Mouse (Mus musculus): Measurements from ENCODE around the gene Mcoln2.

Mcoln2 gene

DNA sequence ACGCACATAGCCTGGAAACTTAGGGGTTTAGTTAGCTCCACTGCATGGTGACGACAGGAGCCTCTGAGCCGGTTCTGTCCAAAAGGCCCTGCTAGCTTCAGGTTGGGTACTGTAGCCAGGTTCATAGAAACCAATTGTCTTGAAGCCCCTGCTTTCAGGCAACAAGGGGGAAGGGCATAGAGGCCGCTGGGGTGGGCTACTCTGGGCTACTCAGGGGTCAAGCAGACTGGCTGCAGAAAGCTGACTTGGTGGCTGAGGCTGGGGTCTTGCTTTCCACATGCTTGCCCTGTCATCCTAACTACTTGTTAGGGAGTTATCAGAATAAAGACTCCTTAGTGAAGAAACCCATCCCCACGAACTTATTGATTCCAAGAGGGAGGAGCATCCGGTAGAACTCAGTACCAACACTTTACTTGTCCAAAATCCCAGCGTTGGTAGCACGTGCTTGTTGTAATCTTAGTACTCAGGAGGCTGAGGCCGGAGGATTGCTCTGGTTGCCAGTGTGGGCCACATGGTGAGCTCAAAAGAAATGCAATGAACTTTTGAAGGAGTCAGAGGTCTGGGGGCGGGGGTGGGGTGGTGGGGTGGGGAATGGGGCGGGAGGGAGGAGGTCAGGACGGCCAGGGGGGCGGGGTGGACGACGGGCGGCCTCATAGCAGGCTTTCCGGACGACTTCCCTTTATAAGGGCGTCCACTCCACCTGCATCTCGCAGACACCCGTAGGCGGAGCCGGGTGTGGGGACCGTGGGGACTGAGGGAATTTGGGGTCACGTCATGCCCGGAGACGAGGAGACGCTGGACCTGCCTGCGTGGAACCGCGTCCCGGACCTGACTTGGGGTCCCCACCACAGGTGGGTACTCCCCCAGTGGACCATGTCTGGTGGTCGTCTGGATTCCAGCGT is at the start of gene Mcoln2:
Gene Mcoln2, plus strand, starts transcription at position 678 of the 902 bp plus-strand sequence.
- in situ Hi-C loops (cut with MboI): no loop called here

DNA sequence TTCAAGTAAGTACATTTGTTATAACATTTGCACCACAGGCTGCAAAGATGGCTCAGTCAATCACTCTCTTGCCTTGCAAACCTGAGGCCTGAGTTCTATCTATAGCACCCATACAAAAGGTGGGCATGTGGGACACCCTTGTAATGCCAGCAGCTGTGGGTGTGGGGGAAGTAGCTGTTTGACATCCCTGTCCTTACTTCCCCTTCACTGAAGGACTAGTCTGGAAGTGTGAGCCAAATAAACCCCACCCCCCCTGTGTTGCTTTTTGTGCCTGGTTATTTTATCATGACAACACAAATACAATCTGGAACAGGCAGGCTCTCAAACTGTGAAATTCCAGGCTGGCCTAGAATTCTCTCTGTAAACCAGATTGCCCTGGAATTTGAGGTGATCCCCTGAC is 49.7 kb upstream of the Mcoln2 start:
- in situ Hi-C loops (cut with MboI): no loop called here

DNA sequence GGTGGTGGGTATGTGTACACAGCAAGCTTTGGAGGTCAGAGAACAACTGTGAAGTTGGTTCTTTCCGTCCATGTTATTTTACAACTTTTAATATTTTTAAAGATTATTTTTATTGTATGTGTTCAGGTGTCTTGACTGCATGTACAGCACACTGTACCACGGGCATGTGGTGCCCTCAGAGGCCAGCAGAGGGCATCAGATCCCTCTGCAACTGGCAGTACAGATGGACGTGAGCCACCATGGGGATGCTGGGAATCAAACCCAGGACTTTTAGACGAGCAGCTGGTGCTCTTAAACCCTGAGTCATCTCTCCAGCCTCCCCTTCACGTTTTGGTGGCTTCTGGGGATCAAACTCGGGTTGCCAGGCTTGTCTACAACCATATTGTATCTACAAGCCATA is 47.6 kb upstream of the Mcoln2 start:
- in situ Hi-C loops (cut with MboI): no loop called here

DNA sequence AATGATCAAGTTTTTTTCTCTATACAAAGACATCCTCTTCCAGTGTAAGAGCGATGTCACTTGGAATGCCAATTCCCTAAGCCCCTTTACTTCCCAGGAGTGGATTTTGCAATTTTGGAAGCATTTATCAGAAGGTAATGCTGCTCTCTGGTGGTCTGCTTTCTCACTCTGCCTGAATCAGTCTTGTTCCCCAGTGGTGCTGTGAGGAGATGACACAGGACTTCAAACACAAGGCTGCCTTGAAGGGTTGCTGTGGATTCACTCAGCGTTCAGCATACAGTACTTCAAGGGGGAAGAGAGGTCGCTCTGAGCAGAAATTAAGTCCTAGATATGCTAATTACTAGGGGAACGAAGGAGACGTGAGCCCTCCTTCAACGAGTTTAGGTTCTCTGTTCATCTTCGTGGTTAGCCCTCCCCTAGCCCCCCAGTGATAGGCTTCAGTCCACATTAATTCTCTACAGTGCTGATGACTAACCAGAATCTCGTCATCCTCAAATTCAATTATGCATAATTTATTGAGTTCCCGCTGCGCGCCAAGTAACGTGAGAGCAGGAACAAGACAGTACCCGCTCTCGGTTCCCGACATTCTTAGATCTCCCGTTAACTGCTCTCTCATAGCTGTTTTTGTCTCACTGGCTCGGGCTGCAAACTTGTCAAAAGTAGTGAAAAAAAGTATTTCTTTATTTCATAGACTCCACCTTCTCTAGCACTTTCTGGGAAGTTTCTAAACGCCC is 42.4 kb upstream of the Mcoln2 start:
- in situ Hi-C loops (cut with MboI): no loop called here

DNA sequence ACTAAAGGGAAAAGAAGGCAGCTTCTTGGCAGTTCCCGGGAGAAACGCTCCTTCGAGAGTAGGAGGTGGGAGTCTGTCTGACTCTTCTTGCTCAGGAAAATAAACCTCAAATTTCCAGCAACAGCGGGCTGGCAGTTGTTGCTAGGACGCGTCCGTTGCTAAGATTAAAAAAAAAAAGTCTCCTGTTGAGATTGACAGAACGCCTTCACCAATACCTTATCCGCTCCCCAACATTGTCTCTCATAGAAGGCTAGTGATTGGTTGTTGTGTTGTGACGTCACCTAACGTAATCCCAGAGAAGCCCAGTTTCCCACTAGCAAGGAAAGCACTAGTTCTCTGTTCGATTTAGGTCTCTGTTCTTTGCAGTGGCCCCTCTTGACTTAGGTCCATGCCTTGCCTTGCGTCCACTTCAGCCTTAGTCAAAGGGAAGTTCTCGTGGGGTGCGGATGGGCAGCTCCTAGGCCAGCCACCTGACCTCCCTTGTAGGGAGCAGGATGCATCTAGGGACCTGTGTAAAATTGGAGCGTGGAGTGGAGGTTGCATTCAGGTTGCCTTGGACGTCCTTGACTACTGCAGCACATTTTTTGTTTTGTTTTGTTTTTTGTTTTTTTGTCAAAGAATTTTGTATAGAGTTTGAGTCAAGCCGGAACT is 41.6 kb upstream of the Mcoln2 start, which contains the start of gene Wdr63:
Gene Wdr63, minus strand, starts transcription at position 210 of the 651 bp plus-strand sequence.
- in situ Hi-C loops (cut with MboI): no loop called here

DNA sequence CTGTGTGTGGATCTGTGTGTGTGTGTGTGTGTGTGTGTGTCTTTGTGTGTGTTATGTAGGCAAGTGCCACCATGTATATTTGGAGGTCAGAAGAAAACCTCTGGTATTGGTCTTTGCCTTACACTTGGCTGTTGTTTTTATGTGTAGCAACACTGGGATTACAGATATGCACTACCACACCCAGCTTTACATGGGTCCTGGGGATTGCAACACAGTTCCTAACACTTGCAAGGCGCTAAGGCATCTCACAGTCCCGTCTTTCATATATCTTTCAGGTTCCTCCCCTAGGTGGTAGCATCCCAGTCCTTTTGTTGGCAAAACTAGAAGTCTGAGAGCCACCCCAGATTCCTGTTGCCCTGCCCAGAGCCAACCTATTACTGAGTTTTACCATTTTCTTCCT is 40.7 kb upstream of the Mcoln2 start:
- in situ Hi-C loops (cut with MboI): no loop called here

DNA sequence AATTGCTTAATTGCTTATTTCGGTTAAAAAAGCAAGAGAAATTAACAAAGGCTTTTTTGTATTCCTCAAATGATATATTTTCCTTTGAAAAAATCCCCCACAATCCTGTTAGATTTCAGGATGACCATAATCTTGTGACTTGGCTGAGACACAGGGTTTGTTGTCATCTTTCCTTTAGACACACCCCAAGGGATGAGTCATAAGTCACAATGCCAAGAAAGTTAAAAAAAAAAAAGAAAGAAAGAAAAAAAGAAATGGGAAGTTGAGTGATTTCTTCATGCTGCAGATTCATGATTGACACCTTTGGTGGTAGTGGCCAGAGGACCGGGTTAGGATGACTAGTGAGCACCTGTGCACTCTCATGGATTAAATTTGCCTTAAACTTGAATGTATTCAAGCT is 39.3 kb upstream of the Mcoln2 start:
- in situ Hi-C loops (cut with MboI): no loop called here

DNA sequence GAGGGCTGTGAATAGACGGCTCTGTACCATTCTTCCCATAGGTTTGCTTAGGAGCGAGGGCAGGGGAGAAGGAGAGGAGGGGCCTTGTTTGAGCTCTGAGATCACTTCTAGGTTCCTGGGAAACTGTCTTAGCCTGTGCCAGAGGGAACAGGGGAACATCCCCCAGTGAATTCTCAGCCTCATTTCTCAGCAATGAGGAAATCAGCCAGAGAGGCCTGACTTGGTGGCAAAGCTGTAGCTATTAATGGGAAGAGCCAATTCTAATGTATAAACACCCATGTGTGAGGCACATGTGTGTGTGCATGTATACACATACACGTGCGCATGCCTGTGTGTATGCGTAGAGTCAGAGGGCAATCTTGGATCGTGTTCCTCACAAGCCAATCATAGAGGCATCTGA is 38.7 kb upstream of the Mcoln2 start:
- in situ Hi-C loops (cut with MboI): no loop called here

DNA sequence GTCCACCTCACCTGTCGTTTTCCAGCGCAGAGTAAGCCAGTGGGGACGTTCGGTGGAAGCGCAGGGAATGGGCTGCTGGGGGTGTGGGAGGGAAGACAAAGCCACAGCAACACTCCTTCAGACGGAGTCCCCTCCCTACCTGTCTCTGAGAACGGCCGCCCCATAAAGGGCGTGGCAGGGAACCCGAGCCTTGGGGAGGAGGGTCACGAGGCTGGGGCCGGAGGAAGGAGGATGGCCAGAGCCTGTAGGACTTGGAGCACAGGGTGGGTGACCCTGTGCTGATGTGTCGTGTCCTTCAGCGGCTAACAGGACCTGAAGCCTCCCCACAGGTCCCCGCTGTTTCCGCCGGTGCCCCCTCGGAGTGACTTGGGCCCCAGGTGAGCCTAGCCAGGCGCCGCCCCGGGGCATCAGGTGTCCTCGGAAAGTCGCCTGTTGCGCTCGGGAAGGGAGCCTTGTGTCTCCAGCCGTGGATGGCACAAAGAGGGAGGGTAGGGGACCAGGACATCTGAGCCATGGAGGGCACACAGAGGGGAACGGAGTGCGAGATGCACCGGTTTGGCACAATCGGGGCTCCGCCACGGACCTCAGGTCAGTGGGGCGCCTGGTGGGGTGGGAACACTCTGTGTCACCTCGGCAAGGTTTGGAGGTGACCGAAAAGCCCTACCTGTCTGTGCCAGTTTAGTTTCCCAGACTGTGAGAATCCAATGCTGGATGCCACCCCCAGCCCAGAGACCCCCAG is 32.2 kb upstream of the Mcoln2 start, which contains the start of gene Mcoln3:
Gene Mcoln3, plus strand, starts transcription at position 193 of the 739 bp plus-strand sequence.
- in situ Hi-C loops (cut with MboI): no loop called here

DNA sequence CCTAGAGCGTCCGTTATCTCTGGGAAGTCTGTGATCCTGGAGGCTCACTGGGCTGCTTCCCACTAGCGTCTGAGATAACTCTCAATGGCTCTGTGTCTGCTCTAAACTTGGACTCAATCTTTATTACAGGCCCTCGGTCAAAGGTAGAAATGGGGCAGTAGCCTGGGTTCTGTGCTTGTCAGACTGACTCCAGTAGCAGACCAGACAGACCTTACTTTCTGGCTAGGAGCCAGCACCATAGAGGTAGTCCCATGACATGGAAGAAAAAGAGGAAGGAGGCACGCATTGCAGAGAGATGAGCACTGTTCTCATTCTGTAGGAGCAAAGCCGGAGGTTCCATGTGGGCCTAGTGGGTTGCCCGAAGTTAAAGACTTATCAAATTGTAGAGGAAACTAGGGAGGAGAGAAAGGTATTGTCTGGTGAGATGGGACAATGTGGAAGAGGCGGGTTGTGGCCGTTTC is 31.6 kb upstream of the Mcoln2 start:
- in situ Hi-C loops (cut with MboI): no loop called here

DNA sequence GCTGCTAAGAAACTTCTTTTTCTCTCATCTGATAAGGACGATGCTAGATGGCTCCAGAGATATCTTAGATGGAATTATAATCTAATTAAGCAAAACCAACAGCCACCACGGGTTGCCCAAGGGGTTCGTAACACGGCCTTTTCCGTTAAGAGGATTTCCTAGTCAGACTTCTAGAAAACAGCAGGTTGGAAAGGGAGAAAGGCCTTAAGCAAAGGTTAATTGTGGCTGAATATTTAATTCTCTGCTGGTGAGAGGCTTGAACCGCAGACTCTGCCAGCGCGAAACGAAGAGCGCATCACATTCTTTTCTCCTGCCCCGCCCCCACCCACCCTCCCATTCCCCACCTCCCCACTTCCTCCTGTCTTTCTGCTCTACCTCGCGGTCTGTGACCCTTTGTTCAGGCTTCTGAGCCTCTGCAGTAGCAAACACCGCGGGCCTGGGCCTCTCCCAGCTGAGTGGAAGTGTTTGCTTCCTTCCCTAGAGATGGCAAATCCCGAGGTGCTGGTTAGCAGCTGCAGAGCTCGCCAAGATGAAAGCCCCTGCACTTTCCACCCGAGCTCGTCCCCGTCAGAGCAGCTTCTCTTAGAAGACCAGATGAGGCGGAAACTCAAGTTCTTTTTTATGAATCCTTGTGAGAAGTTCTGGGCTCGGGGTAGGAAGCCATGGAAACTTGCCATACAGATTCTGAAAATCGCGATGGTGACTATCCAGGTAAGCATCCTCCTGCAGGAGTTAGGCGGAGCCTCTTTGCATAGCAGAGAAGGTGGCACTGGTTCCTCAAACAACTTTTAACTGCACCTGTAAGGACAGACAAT is 28.1 kb upstream of the Mcoln2 start:
- in situ Hi-C loops (cut with MboI): no loop called here

DNA sequence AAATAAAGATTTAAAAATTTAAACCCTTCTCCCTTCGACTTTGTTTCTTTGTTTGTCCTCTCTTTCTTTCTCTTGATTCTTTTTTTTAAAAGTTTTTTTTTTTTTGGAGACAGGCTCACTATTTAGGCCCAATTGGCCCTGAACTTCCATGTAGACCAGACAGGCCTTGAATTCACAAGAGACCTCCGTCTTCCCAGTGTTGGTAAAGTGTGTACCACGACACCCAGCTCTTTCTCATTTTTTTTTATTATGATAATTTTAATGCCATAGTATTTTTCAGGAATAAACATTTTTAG is 27.6 kb upstream of the Mcoln2 start:
- in situ Hi-C loops (cut with MboI): no loop called here

DNA sequence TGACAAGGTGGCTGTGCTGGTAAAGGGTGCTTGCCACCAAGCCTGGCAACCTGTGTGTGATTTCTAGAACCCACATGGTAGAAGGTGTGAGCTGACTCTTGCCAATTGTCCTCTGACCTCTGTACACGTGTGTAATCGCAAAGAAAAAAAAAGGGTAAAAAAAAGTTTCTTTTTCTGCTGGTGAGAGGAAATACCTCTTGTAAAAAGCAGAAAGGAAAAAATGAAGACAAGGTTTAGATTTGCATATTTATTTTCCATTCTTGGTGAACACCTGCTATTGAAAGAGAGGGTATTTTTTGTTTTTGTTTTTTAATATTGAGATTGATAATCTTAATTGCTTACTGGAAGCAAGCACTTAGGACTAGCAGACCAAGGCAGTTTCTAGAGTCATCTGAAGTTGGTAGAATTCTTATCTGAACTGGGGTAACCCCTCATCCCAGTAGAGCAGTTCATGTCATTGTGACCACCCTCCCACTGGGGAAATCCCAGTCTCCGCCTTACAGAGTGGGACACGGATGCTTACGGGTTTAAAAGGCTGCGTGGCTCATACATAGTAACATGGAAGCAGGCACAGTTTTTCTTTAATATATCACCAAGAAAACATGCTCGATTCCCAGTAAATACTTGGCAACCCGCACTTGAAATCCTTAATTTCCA is 26.7 kb upstream of the Mcoln2 start:
- in situ Hi-C loops (cut with MboI): no loop called here

DNA sequence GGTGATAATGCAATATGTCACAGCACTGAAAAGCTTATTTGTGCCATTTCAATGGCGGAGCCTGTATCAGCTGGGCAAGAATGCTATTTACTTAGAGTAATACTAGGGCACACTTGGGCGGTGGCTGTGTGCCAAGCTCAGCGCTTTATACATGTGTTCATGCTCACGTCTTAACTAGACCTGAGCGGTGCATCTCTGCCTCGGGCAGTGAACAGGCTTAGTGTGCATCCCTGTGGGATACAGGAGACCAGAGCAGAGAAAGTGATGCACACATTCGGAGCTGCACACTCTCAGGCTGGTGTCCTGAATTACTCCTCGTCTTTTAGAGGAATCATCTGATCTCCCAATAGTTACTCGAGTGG is 26.2 kb upstream of the Mcoln2 start:
- in situ Hi-C loops (cut with MboI): no loop called here

DNA sequence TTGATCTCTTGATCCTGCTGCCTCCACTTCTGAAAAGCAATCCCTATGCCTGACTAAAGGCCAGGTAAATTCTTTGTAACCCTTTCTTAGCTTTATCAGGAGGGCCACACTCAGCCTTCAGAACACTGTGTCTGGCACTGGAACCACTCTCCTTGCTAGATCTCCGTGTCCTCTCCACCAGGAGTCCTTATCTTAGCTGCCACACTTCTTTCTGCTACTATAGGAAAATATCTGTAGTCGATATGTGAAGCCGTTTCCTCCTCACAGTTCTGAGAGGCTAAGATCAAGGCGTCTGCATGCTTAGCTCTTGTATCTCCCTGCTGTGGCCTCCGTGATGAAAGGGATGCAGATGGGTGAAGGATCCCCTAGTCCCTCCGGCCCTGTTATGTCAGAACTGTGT is 22.4 kb upstream of the Mcoln2 start:
- in situ Hi-C loops (cut with MboI): no loop called here

DNA sequence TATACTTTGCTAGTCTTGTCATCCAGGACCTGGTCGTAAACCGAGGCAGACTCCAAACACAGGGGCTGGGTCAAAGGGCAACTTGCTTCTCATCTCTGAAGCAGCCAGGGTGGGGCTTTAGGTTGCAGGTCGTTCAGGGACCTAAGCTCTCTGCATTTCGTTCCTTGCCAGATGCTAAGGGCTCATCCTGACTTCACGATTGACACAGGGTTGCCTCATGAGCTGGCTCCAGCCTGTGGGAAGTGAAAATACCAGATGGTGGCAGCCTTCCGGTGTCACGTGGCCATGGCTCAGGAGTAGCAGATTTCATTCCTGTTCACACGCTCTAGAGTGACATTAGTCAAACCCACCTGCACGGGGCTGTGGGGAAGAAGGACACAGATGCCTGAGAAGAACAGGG is 14.8 kb upstream of the Mcoln2 start:
- in situ Hi-C loops (cut with MboI): no loop called here

DNA sequence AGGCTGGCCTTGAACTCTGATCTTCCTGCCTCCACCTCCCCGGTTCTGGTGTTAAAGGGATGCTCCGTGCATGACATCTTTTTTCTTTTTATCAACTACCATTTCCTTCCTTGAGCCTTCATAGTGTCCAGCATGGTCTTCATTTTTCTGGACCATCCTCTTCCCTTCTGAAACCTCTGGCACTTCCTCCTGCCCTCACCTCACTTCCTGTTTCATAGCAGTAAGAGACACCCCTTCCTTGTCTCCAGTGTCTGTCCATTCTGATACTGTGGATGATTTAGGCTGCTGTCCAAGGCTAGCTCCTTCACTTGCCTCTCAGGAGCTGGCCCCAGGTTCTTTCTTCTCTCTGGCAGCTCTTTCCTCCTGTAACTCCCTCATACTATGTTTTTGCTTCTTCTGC is 14.2 kb upstream of the Mcoln2 start:
- in situ Hi-C loops (cut with MboI): no loop called here

DNA sequence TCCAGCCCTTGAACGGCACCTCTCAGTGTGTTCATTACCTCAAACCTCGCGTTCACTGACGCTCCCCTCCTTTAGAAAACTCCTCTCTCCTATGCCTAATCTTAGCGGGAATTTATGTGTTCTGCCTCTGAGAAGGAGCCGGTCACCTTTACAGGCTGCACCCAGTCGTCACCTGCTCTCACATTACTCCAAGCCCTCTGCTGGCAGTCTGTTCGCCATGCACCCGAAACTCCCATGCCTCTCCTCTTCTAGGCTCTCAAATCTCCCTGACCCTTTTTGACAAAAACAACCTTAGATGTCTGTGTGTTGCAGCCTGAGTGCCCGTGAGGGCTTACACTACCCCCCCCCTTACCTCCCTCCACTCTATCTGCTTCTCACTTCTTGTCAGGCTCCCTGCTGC is 13.2 kb upstream of the Mcoln2 start:
- in situ Hi-C loops (cut with MboI): no loop called here

DNA sequence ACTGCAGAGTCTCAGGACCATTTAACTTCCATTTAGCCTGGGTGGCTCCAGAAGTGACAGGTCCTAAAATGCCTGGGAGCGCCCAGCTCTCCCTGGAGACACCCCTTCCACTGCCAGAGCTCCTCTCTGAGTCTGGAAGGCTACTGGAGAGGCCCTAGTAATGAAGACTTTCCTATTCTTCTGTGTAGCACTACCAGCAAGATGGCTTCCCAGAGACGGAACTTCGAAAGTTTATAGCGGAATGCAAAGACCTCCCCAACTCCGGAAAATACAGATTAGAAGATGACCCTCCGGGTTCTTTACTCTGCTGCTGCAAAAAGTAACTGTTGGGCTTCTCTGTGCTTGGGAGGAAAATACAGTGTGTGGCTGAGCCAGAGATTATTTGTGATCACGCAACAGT is 9.4 kb upstream of the Mcoln2 start:
- in situ Hi-C loops (cut with MboI): no loop called here

DNA sequence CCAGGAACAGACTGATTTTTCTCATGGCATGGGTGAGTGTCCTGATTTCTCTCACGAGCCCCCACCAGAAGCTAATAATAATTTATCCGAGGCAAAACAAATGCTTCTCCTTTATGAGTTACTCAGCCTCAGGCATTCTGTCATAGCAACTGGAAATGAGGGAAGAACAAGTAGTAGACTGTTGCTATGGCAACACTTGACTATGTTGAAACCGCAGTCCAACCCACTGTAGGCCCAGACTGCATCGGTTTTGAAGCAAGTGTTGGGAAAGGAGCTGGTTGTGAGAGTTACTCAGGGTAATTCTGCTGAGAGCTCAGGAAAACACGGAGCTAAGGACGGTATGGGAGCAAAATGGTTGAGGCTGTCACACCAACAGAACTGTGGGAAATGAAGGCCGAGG is 7.1 kb upstream of the Mcoln2 start:
- in situ Hi-C loops (cut with MboI): no loop called here

DNA sequence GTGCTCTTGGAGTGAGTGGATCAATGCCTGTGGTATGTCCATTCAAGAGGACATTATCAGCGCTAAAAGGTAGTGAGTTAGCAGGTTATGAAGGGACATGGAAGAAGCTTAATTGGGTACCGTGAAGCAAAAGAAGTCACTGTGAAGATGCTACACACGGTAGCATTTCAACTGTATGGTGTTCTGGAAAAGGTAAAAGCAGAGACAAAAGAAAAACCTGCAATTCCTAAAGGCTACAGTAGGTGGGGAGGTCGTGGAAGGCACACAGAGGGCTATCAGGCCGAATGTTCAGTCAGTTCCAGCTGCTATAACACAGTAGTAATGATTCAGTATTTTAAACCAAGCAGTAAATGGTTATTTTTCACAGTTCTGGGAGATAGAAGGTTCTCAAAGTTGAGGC is 4.1 kb upstream of the Mcoln2 start:
- in situ Hi-C loops (cut with MboI): no loop called here
